Mouse (Mus musculus): ENCODE results near the gene Tmem269. TPM values are rescaled to one million over a fixed set of nuclear protein-coding genes. Genes with fewer than 3 reads are reported as not detected.

Gene Tmem269
- total RNA-seq, 2 experiments from 2014 or later, result not detected

DNA sequence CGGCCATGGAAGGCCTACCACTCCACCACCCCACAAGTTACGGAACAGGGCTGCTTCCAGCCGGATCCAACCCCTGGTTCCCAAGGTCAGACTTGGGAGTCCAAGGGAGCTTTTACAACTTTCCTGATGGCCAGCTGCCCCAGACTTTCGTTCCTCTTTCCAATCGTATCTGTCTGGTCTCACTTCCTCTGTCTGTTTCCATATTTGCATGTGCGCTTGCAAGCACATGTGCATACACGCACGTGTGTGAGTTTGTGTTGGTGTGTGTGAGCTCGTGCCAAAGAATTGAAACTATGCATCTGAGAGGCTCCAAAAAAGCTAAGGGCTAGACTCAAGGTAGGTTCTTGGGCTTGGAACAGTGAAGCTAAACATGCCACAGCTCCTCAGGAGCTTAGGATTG lies 36.6 kb downstream of the Tmem269 start:
- DNase-seq (ENCODE audit: low spot score), result no peak

DNA sequence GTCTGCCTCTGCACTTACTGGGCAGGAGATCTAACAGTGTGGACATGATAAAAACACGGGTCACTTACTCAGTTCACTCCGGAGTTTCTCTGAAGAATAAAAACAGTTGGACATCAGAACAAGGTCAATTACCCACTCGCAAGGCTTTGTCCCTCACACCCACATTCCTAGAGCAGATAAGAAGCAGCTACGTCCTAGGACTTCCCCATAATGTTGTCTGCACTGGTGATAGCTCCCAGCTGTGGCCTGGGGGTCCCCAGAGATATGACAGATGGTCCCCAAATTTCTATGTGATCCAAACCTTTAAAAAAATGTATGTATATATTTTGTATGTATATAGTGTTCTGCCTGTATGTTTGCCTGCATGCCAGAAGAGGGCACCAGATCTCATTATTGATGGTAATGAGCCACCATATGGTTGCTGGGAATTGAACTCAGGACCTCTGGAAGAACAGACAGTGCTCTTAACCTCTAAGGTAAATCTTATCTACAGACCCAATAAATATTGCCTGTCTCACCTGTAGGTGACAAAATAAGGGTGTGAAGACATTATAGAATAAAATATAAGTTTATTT lies 37.8 kb downstream of the Tmem269 start:
- DNase-seq (ENCODE audit: low spot score), result no peak

DNA sequence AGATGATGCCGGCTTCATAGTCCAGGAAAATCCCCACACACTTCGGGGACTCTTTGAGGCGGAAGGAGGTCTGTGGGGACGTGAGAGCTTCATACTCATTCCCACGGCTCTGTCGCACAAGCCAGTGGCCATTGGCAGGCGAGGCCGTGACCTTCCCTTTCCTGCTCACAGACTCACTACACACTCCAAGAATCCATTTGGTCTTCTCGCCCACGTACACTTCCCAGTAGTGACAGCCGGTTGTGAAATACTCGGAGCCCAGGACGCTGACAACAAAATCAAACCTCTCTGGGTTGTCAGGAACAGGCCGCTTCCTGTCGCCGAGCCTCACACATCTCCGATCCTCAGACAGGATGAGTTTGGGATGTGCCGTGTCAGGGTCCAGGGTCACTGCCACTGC lies 39.7 kb downstream of the Tmem269 start:
- no peak for DNase-seq (ENCODE audit: low spot score)

DNA sequence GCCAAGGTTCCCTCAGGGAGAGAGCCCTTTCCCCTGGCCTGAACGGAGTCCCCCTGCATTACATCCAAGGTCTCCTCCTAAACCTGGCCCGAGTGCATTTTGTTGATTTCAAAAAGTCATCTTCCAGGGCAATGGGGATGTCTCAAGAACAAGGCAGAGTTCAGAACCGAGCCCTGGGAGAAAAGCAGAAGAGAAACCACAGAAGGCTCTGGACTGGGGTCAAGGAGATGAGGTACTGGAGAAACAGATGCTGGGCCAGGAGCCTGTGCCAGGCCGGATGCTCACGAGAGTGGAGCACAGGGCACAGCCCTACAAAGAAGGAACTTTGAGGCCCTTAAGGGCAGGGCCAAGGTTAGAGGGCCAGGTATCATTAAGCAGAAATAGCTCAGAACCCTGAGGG lies 40.3 kb downstream of the Tmem269 start:
- no peak for DNase-seq (ENCODE audit: low spot score)

DNA sequence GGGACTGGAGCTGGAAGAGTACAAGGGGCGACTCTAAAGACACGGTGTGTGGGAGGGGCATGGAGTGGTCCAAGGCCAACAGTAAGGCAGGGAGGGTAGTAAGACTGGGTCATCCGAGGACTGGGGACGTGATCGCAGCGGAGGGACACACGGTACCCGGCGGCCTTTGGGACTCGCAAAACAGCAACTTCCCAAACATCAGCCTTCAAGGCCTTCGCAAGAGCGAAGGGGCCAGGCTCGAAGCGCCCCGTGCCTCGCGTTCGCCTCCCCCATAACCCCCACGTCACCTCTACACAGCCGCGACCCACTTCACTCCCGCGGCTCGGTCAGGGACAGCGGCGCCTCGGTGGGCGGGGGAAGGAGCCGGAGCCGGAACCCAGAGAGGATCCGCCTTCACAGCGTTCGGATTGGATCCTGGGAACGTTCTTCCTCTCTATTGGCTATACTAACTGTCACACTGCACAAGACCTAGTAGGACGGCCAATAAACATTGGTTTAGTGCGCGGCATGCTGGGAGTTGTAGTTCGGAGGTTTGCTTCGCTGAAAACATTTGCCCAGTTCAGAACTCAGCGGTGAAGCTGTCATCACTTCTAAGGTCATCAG lies 44.1 kb downstream of the Tmem269 start, which contains the start of gene Zfp691:
Zfp691 (minus strand) TSS at position 345 of the 603 bp plus-strand sequence.
- peak; percentile 98 for DNase-seq (ENCODE audit: low spot score)

DNA sequence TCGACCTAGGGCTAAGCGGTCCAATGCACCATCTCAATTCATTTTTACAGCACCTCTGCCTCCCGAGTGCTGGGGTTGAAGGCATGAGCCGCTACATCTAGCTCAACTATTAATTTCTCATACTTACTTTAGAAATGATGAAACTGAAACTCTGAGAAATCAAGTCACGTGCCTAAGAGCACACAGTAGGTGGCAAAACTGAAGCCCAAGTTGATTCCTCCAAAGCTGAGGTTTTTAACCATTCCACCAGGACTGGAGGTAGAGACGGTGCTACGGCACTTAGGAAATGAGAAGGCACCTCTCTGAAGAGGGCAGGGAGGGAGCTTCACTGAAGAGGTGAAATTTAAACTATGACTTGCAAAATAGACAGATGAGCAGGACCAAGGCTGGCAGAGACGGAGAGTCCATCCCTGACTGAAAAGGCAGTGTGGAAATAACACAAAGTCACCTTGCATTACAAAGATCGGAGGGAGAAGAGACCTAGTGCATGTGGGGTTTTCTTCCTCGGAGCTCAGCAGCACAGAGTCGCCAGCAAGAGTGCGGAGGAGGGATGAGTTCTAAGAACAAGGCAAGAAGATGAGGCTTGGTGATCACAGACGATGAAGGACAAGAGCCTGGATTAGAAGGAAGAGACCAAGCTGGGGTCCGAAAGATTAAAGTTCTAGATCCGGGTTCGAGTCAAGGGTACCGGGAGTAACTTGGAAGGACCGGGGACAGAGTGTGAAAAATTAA lies 44.9 kb downstream of the Tmem269 start:
- DNase-seq (ENCODE audit: low spot score), result no peak

DNA sequence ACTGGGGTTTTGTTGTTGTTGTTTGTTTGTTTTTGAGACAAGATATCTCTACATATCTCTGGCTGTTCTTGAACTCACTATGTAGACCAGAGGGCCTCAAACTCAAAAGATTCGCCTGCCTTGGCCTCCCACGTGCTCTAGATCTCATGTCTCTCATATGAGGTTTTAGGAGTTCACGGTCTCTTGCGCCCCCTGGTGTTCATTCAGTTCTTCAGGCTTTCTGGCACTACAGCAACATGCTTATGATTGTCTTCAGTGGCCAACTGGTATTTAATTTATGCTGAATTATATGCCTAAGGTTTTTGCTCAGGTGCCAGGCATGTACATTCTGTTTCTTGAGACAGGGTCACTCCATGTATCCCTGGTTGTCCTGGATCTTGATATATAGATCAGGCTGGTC lies 50.4 kb downstream of the Tmem269 start:
- peak; percentile 85 for DNase-seq (ENCODE audit: low spot score)

DNA sequence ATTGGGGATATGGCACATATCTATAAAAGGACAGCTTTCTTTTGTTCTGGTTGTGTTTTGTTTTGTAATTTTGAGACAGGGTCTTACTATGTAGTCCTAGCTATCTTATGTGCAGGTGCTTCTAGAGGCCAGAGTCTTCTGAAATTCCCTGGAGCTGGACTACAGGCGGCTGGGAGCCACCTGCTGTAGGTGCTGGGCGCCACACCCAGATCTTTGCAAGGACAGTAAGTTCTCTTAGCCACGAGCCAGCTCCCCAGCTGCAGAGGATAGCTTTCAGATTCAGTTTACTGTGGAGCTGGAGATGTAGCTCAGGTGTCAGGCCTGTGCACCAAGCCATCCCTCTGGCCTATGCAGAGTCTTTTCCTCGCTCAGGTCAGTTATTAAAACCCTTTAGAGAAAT lies 50.9 kb downstream of the Tmem269 start:
- no peak for DNase-seq (ENCODE audit: low spot score)

DNA sequence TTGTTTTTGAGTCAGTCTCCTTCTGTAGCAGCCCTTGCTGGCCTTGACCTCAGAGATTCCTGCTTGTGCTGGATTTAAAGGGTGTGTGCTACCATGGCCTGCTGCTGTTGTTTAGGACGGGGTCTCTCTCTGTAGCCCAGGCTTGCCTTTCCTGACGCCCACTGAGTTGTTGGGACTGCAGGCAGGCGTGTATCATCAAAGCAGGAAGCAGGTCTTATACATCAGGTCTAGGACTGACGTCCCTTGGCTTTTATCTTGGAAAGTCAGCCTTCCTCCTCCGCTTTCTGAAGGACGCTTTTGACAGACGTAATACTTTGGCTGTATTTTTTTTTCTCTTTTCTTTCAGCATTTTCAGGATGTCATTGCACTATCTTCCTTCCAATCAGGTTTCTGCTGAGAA lies 52.1 kb downstream of the Tmem269 start:
- no peak for DNase-seq (ENCODE audit: low spot score)

DNA sequence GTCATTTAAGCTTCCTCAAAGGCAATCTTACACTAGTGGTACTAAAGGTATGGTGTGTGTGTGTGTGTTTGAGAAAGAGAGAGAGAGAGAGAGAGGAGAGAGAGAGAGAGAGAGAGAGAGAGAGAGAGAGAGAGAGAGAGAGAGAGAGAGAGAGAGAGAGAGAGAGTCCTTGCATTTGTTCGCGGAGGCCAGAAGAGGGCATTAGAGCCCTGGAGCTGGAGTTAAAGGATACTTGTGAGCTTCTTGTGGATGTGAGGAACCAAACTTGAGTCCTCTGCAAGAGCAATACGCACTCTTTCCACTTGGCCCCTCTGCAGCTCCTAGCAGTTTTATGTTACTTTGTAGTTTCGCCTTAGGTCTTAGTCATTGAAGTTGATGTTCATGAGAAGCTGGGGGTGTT lies 55.0 kb downstream of the Tmem269 start:
- no peak for DNase-seq (ENCODE audit: low spot score)

DNA sequence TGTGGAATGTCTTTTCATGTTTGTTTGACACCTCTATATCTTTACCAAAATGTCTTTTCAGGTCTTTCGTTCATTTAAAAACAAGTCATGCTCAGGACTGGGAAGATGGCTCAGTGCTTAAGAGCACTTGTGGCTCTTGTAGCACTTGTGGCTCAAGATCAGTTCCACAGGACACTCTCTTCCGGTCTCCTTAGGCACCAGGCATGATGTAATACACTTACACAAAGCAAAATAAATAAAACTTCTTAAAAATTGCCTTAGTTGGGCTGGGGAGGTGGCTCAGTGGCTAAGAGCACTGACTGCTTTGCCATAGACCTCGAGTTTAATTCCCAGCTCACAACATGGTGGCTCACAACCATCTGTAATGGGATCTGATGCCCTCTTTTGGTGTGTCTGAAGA lies 56.7 kb downstream of the Tmem269 start:
- DNase-seq (ENCODE audit: low spot score), result no peak

DNA sequence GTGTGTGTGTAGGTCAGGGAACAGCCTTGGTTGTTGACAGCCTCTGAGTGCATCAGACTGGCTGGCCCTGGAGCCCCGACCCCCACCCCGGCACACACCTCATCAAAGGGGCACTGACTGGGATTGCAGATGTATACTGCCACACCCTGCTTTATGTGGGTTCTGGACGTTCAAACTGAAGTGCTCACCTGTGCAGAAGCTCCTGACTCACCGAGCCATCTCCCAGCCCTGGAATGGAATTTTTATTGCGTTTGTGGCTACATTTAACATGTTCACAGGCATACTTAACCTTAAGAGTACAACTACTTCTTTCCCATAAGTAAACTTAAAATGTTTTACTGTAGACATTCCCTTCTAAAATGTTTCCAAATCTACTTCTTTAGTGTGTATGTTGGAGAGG lies 60.1 kb downstream of the Tmem269 start:
- DNase-seq (ENCODE audit: low spot score), result no peak

DNA sequence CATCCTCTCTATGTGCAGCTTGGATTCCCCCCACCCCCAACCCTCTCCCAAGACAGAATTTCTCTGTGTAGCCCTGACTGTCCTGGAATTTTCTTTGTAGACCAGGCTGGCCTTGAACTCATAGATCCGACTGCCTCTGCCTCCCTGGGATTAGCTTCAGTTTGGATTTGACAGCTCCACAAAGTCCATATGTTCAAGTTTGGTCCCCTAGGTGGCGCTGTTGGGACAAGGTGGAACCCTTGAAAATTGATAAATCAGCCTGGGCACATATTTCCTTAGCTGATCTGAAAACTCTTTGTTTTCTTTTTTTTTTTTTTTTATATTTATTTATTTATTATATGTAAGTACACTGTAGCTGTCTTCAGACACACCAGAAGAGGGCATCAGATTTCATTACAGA lies 60.8 kb downstream of the Tmem269 start:
- DNase-seq (ENCODE audit: low spot score), result peak; percentile 59

Other genes starting within 250 kb of the Tmem269 start
- 1 to 10 TPM; 6.2 to 7.5 TPM for gene Slc2a1, start 109.5 kb downstream of the Tmem269 start, total RNA-seq (2021)
- gene Zfp691, start 44.0 kb downstream of the Tmem269 start, total RNA-seq (2021), result 10 to 100 TPM; 18.5 TPM
- not detected for gene Ermap, start 28.2 kb downstream of the Tmem269 start, total RNA-seq (2021)
- 10 to 100 TPM in 1 of 2 experiments, 1 to 10 TPM in 1; 9.3 to 12.2 TPM for gene Svbp, start 22.9 kb downstream of the Tmem269 start, total RNA-seq (2021)
- 10 to 100 TPM; 24.6 to 28.2 TPM for gene AU022252, start 14.5 kb upstream of the Tmem269 start, total RNA-seq (2021)
- 1 to 10 TPM; 9.1 to 9.4 TPM for gene P3h1, start 14.7 kb upstream of the Tmem269 start, total RNA-seq (2021)
- 1 to 10 TPM; 1.3 to 1.9 TPM for gene Cldn19, start 37.2 kb upstream of the Tmem269 start, total RNA-seq (2021)
- gene Ybx1, start 76.4 kb upstream of the Tmem269 start, total RNA-seq (2021), result 100 to 1,000 TPM; 659 to 760 TPM
- gene Ppih, start 102.3 kb upstream of the Tmem269 start, total RNA-seq (2021), result 1 to 10 TPM; 7.9 to 8.8 TPM
- gene Ccdc30, start 197.3 kb upstream of the Tmem269 start, total RNA-seq (2021), result not detected
- gene Ppcs, start 204.2 kb upstream of the Tmem269 start, total RNA-seq (2021), result 1 to 10 TPM; 4.8 to 5.6 TPM
- not detected for gene Zmynd12, start 204.6 kb upstream of the Tmem269 start, total RNA-seq (2021)

All from gastrocnemius, adult 18-20 months (tissue).